Mouse (Mus musculus): ENCODE results near the gene Rpl23. TPM values are rescaled to one million over a fixed set of nuclear protein-coding genes. Genes with fewer than 3 reads are reported as not detected.
"Not testable (repeated sequence)": the region's sequence is repeated elsewhere in the genome, so short reads cannot be mapped to it uniquely, and the experiment has no call there.

Gene Rpl23
- total RNA-seq, 2 experiments from 2014 or later, result 976 to 983 TPM

DNA sequence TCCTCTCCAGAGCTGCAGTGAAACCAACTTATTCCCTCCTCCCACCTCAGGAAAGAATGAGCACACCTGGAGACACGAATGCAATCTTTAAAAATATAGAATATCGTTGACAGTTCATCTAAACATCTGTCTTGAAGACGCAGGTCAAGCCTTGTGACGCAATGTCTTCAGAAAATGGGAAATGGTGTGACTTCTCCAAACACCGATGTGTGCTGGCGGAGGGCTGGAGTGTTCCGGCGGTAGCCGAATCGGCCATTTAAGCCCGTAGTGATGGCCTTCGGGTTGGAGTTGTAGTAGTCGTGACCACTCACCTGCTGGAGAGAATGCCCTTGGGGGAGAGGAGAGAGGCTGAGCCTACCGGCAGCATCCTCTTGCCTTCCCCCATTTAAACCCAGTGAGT is 10.8 kb downstream of the Rpl23 start:
- DNase-seq (ENCODE audit: low spot score in 2 of 2), result no peak

DNA sequence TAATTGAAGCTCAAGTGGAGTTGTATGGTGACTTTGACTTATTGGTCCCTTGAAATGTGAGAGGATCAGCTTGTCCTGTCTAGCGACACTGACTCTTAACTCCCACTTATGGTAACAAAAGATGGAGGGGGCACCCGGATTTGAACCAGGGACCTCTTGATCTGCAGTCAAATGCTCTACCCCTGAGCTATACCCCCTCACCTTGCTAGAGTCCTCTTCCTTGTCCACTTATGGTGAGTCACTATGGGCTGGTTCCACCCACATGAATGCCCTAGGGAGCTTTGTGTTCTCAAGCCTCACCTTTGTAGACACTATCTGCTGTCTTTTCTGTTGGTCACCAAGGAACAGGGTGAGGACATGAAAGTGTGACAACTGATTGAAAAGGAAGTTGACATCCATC is 12.5 kb downstream of the Rpl23 start:
- DNase-seq (ENCODE audit: low spot score in 2 of 2), result no peak

DNA sequence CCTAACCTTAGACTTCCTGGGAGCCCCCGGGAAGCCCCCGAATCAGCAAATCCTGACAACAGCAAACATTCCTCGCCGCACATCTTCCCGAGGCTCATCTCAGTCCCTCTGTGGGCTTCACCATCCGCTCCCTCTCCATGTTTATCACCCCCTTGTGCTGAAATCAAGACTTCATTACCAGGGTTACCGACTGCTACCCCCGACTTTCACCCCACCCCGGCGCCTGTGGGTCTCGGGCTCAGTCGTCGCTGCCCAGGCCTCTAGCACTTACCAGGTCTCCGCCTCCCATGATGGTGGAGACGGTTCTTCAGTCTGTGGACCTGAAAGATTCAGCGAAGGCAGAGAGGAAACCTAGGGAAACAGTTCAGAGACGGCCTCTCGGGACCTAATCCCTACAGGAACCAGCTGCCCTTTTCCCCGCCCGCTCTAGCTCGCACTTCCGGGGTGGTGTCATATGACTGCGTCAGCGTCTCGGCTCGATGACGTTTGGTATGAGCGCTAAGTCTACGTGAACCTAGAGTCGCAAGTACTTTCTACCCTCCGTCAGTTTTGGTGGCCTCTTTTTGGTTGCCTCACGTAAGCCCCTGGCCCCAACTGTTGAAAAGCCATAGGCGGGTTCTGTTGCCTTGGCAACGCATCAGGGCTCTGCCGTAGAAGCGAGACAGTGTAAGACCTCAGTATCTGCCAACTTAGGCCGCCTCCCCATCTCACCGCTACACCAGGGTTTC is 15.9 kb downstream of the Rpl23 start, which contains the start of gene Cwc25:
TSS of gene Cwc25 (minus strand) at position 403 of the 728 bp plus-strand sequence.
- DNase-seq (ENCODE audit: low spot score in 2 of 2), result peak; percentile 85 to 93

DNA sequence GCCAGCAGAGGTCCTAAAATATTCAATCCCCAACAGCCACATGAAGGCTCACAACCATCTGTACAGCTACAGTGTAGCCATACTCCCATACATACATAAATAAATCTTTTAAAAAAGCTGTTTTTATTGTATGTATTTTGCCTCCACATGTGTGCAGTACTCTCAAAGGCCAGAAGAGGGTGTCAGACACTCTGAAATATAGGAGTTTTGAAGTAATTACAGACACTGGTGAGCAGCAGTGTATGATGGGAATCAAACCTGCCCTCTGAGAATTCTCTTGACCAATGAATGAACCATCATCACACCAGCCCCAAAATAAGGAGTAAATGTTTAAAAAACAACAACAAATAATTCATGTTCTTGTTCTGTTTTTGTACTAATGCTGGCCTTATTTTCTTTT is 20.6 kb downstream of the Rpl23 start:
- DNase-seq (ENCODE audit: low spot score in 2 of 2), result no peak

GRCm38 (mm10) chr11:97758942-97759341 is 23.3 kb downstream of the Rpl23 start:
- DNase-seq (ENCODE audit: low spot score in 2 of 2), result no peak

DNA sequence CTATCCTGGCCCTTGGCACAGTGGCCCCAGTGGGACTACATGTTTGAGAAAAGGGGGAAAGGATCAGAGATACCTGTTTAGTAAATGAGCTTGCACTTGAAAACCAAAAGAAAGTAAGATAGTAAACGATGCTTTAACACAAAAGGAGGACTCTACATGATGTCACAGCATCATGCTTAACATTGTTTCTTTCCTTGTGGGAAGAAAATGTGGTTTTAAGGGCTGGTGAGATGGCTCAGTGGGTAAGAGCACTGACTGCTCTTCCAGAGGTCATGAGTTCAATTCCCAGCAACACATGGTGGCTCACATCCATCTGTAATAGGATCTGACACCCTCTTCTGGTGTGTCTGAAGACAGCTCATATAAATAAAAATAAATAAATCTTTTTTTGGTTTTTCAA is 24.1 kb downstream of the Rpl23 start:
- no peak for DNase-seq (ENCODE audit: low spot score in 2 of 2)

DNA sequence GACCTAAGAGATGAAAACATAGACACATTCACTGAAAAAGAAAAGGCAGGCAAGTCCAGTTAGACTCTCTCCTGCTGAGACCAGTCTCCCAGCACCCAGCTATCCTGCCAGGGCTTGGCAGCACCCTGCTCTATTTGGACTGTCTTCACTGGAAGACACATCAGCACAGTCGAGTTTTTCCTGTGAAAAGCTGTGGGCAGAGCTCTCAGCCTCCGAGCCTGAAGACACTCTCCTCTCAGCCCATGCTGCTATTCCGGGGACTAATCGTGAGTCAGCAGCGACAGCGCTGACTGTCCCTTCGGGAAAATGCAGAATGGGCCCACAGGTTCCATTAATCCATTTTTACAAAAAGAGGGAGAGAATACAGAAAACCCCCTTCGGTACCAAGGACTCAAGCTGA is 29.0 kb downstream of the Rpl23 start:
- no peak for DNase-seq (ENCODE audit: low spot score in 2 of 2)

DNA sequence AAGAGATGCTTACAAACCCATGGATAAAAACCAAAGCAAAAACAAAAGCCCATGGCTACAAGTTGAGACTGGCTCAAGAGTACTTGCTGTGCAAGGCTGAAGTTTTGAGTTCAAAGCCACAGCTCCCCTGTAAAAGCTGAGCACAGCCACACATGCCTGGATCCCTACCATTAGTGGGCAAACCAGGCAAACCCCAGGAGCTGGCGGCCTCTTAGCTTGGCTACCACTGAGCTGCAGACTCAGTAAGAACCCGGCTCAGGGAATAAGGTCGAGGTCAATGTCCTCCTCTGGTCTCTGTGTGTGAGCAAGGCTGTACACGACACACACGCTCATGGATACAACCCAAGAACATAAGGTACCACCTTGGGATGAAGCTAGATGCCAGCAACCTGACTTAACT is 33.7 kb downstream of the Rpl23 start:
- DNase-seq (ENCODE audit: low spot score in 2 of 2), result no peak

- peak in 1 of 2 experiments; percentile 26 for DNase-seq (ENCODE audit: low spot score in 2 of 2)
Observed at GRCm38 (mm10) chr11:97747773-97748172, 34.5 kb downstream of the Rpl23 start.

DNA sequence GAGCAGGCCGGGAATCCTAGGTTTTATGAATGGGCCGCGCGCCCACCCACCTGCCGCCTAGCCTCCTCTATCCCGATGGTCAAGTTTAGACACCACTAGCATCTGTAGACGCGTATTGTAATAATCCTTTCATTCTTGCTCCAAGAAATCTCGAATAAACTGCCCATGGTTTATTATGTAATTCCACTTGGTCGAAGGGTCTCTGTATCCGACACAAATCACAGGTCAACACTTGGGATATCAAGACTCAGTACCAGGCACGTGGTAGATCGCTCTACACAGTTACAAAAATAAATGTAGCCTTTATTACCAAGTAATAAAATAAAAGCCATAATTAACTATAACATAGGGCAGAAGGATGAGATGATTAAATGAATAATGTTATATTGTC is 36.9 kb downstream of the Rpl23 start:
- no peak for DNase-seq (ENCODE audit: low spot score in 2 of 2)

DNA sequence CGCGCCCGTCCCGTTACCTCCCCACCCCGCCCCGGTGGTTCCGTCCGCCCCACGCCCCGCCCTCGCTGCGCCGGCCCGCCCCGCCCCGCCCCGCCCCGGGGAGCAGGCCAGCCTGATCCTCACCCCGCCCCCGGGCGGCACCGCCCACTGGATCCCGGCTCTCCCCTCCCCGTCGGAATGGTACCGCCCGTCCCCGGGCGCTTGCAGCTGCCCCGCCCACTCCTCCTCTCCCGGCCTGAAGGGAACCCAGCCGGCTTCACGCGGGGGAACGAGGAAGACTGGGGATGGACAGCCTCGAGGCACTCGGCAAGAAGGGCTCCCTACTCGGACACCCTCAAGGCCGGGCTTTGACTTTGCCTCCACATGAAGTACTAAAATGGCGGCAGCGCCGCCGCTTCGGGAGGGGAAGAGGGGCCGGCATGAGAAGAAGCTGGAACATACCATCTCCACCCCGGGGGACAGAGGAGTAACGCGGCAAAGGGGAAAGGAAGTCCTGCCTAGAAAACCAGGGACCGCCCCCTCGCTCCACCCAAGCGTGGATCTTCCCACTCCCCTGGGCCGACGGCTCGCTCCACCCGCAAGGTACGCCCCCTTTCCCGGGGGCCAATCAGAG is 37.4 kb downstream of the Rpl23 start:
- DNase-seq (ENCODE audit: low spot score in 2 of 2), result peak; percentile 96 to 98

DNA sequence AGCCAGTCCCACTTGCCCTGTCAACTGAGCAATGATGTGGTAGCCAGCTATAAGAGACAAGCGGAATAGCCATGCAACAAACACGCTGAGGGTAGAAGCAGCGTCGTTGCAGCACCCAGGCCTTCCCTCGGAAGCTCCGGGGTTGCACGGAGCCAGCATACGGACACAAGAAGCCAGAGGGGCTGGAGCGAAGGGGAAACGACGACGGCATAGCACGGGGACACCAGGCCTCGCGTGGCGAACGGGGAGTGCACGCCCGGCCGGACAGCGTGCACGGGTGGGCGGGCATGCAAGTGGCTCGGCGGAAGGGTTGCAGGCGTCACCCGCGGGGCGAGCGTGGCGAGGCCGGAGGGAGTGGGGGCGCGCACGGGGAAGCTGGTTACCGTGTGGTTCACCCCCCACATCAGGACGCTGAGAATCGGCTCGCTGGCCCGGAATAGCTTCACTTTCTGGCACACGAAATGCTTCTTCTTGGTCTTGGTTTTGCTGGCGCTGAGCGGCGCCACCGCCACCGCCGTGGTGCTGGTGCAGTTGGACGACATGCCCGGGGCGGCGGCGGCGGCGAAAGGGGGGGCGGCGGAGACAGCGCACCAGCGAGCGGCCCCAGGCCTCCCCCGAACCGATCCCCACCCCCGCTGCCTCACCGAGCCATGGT is 38.0 kb downstream of the Rpl23 start, which contains the start of gene Pip4k2b:
TSS of gene Pip4k2b (minus strand) at position 642 of the 655 bp plus-strand sequence.
- DNase-seq (ENCODE audit: low spot score in 2 of 2), result peak; percentile 43 to 68

DNA sequence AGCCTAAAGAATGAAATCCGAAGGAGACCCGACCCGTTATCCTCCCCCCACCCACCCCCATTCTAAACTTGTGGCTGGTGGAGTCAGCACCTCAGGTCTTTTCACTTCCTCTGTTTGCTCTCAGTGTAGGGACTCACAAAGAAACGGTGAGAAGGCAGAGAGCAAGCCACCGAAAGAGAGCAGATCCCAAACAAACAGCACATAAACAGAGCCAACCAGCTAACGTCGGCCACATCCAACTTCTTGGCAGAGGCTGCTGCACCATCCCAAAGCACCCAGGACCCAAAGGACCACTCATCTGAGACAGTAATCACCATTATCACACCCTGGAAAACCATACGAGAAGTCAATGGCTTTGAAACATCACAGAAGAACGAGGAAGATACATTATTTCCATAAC is 38.8 kb downstream of the Rpl23 start:
- no peak for DNase-seq (ENCODE audit: low spot score in 2 of 2)

- no peak for DNase-seq (ENCODE audit: low spot score in 2 of 2)
Observed at GRCm38 (mm10) chr11:97742591-97742990, 39.6 kb downstream of the Rpl23 start.

- no peak for DNase-seq (ENCODE audit: low spot score in 2 of 2)
Observed at GRCm38 (mm10) chr11:97742157-97742556, 40.1 kb downstream of the Rpl23 start.

DNA sequence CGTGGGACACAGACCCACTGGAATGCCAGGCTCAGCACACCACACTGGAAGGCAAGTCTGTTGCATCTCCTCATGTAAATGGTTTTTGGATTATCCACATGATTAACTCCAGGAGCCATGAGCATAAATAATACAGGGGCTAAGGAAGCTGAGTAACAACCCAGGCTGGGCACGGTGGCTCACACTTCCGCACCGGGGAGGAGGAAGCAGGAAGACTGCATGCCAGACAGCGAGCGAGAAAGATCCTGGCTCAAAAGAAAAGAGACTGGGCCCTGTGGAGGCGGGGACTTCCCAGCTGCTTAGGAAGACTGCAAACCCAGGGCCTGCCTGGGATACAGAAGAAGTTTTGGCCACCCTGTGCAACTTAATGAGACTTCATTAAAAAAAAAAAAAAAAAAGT is 42.0 kb downstream of the Rpl23 start:
- peak in 1 of 2 experiments; percentile 39 for DNase-seq (ENCODE audit: low spot score in 2 of 2)

DNA sequence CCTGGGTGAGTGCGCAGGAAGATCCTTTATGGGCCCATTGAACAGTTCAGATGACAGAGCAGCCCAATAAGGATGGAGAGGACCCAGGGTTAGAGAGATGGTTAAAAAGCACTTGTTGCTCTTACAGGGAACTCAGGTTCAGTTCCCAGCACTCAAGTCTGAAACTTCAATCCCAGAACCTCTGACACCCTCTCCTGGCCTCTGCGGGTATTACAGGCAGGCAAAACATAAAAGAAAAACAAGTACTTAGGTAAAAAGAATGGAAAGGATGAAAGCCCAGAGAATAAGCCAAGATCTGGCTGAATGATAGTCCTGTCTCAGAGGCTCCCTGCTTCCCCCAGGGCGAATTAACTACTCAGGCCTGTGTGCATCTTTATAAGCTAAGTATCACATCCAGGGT is 43.1 kb downstream of the Rpl23 start:
- DNase-seq (ENCODE audit: low spot score in 2 of 2), result no peak

- no peak for DNase-seq (ENCODE audit: low spot score in 2 of 2)
Observed at GRCm38 (mm10) chr11:97738703-97739102, 43.5 kb downstream of the Rpl23 start.

- DNase-seq (ENCODE audit: low spot score in 2 of 2), result no peak
Observed at GRCm38 (mm10) chr11:97737600-97737999, 44.6 kb downstream of the Rpl23 start.

DNA sequence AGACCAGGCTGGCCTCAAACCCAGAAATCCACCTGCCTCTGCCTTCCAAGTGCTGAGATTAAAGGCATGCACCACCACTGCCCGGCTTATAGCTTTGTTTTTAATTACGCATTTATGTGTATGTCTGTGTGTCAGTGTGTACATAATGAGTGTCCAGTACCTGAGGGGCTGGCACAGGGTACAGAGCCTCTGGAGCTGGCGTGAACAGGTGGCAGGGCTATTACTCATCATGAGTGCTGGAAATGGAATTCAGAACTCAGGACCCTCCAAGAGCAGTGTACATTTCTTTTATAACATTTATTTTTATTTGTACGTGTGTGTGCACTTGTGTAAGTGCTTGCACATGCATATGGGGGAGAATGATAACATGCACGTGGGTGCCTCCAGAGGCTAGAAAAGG is 45.6 kb downstream of the Rpl23 start:
- DNase-seq (ENCODE audit: low spot score in 2 of 2), result no peak

DNA sequence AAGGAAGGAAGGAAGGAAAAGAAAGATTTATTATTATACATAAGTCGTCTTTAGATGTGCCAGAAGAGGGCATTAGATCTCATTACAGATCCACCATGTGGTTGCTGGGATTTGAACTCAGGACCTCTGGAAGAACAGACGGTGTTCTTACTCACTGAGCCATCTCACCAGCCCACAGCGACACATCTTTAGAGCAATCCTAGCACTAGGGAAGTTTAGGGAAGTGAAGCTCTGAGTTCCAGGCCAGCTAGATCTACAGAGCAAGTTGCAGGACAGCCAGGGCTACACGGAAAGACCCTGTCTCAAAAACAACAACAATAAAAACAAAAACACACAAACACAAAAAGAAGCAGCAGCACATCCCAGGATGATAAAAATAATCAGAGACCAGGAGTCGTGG is 47.4 kb downstream of the Rpl23 start:
- not testable (repeated sequence) for DNase-seq (ENCODE audit: low spot score in 2 of 2)

DNA sequence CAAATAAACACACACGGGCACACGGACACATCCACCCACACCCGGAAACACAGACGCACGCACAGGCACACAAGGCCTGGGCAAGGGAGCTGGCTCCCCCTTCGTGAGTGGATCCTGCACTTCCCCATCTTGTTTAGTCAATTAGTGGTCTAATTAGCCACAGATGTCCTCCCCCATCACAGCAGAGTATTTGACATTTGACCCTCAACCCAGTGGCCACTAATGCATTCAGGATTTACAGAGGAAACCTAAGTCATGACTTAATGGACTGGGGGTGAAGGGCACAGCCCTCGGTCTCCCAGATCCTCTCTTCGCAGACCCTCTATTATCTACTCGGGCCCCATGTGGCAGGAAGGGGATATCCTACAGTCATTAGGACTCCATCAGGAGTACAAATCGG is 48.5 kb downstream of the Rpl23 start:
- DNase-seq (ENCODE audit: low spot score in 2 of 2), result no peak

Data from gastrocnemius, postnatal 4 days (tissue).